Mouse (Mus musculus) thymus, adult 2 months (tissue): ENCODE data around the gene Skap1.

Experiments used
- CTCF ChIP-seq: fragments of 200-500 bp; IDR thresholded peaks from 2 replicates; pipeline ENCODE4 v1.5.1; 2012; ENCODE audit warnings: mild to moderate bottlenecking, control low read depth, low read length, moderate library complexity, borderline replicate concordance; ENCODE audit not compliant: control insufficient read depth, poor library complexity, insufficient read depth; ENCODE audit errors: extremely low read depth
- POLR2A ChIP-seq: fragments of 200-500 bp; IDR thresholded peaks from 2 replicates; pipeline ENCODE4 v1.6.1; 2012; ENCODE audit warnings: mild to moderate bottlenecking, low read length, control low read depth, moderate library complexity; ENCODE audit not compliant: control insufficient read depth, poor library complexity, insufficient read depth; ENCODE audit errors: extremely low read depth

- TF ChIP-seq CTCF (no peak), POLR2A (no peak)
These were observed 148.2 kb downstream of the Skap1 start for GRCm38 (mm10) chr11:96612596-96612995.
